Mouse (Mus musculus): ENCODE data around the gene Gm3776. TPM values are rescaled to one million over a fixed set of nuclear protein-coding genes. Genes with fewer than 3 reads are reported as not detected.
A peak's percentile ranks its signal among the peaks of the same experiment; 100 is the strongest.
"Not testable (repeated sequence)": the region's sequence is repeated elsewhere in the genome, so short reads cannot be mapped to it uniquely, and the experiment has no call there.

Gene Gm3776
- total and polyA plus RNA-seq, 3 experiments = not detected

GRCm38 (mm10) chr9:78293683-78294082 lies 36.8 kb downstream of the Gm3776 start:
- in situ Hi-C loops (cut with MboI; ENCODE audit: low pct_ligation_motif_present, low pct_unique_long_range_greater_than_20kb, low sequenced_read_pairs); H3K9ac ChIP-seq (ENCODE audit: insufficient read depth, low read depth); H3K4me1 ChIP-seq (ENCODE audit: control insufficient read depth in 1 of 2, insufficient read depth in 2 of 2); DNase-seq (ENCODE audit: extremely low read depth); H3K36me3 ChIP-seq (replicated peaks in 1 of 2; ENCODE audit: control insufficient read depth in 1 of 2, insufficient read depth in 1 of 2, low read length in 1 of 2); H3K27me3 ChIP-seq (replicated peaks); H3K27ac ChIP-seq (ENCODE audit: insufficient read depth, low read depth); H3K79me2 ChIP-seq (replicated peaks; ENCODE audit: control insufficient read depth, extremely low read depth, insufficient read depth, poor library complexity, severe bottlenecking); dilution Hi-C loops (cut with MboI; ENCODE audit: extremely low pct_ligation_motif_present, extremely low pct_unique_long_range_greater_than_20kb, low sequenced_read_pairs); H3K9me3 ChIP-seq (replicated peaks; ENCODE audit: low read length); H3K4me3 ChIP-seq (replicated peaks in 1 of 3; ENCODE audit: low read depth in 2 of 3, low read length in 2 of 3, poor library complexity in 1 of 3); H3K4me2 ChIP-seq (ENCODE audit: insufficient read depth, low read depth, poor library complexity, severe bottlenecking): not testable (repeated sequence)

GRCm38 (mm10) chr9:78294781-78295180 lies 37.9 kb downstream of the Gm3776 start:
- H3K4me1 ChIP-seq (ENCODE audit: control insufficient read depth in 1 of 2, insufficient read depth in 2 of 2); H3K27ac ChIP-seq (ENCODE audit: insufficient read depth, low read depth); dilution Hi-C loops (cut with MboI; ENCODE audit: extremely low pct_ligation_motif_present, extremely low pct_unique_long_range_greater_than_20kb, low sequenced_read_pairs); H3K4me3 ChIP-seq (replicated peaks in 1 of 3; ENCODE audit: low read depth in 2 of 3, low read length in 2 of 3, poor library complexity in 1 of 3); in situ Hi-C loops (cut with MboI; ENCODE audit: low pct_ligation_motif_present, low pct_unique_long_range_greater_than_20kb, low sequenced_read_pairs); H3K27me3 ChIP-seq (replicated peaks); H3K79me2 ChIP-seq (replicated peaks; ENCODE audit: control insufficient read depth, extremely low read depth, insufficient read depth, poor library complexity, severe bottlenecking); H3K9ac ChIP-seq (ENCODE audit: insufficient read depth, low read depth); H3K9me3 ChIP-seq (replicated peaks; ENCODE audit: low read length); H3K4me2 ChIP-seq (ENCODE audit: insufficient read depth, low read depth, poor library complexity, severe bottlenecking); DNase-seq (ENCODE audit: extremely low read depth); H3K36me3 ChIP-seq (replicated peaks in 1 of 2; ENCODE audit: control insufficient read depth in 1 of 2, insufficient read depth in 1 of 2, low read length in 1 of 2): not testable (repeated sequence)

- dilution Hi-C loops (cut with MboI; ENCODE audit: extremely low pct_ligation_motif_present, extremely low pct_unique_long_range_greater_than_20kb, low sequenced_read_pairs) = not testable (repeated sequence)
Observed at GRCm38 (mm10) chr9:78296089-78296488, 39.2 kb downstream of the Gm3776 start.

GRCm38 (mm10) chr9:78298232-78298631 lies 41.3 kb downstream of the Gm3776 start:
- Histone ChIP-seq H3K27ac (ENCODE audit: insufficient read depth, low read depth) (no peak overlapping the region), H3K9me3 (replicated peaks; ENCODE audit: low read length) (no peaks in the 10 kb centered on the region), H3K79me2 (replicated peaks; ENCODE audit: control insufficient read depth, extremely low read depth, insufficient read depth, poor library complexity, severe bottlenecking) (no peaks in the 10 kb centered on the region), H3K9ac (ENCODE audit: insufficient read depth, low read depth) (no peak overlapping the region), H3K36me3 (replicated peaks in 1 of 2; ENCODE audit: control insufficient read depth in 1 of 2, insufficient read depth in 1 of 2, low read length in 1 of 2) (no peaks in the 10 kb centered on the region), H3K4me2 (ENCODE audit: insufficient read depth, low read depth, poor library complexity, severe bottlenecking) (no peak overlapping the region), H3K4me3 (replicated peaks in 1 of 3; ENCODE audit: low read depth in 2 of 3, low read length in 2 of 3, poor library complexity in 1 of 3) (no peak overlapping the region), H3K4me1 (ENCODE audit: control insufficient read depth in 1 of 2, insufficient read depth in 2 of 2) (no peaks in the 10 kb centered on the region), H3K27me3 (replicated peaks) (peaks cover 2% of the 10 kb centered on the region)
- TF ChIP-seq MAX (IDR thresholded peaks at IDR 0.05; ENCODE audit: low read length) = no peak
- TF ChIP-seq ELF1 (IDR thresholded peaks at IDR 0.05; ENCODE audit: low read depth, low read length) = no peak
- TF ChIP-seq NELFE (IDR thresholded peaks at IDR 0.05; ENCODE audit: low read depth, low read length) = no peak
- no peak for TF ChIP-seq KAT2A (IDR thresholded peaks at IDR 0.05; ENCODE audit: insufficient replicate concordance, low read length)
- no peak for TF ChIP-seq ZKSCAN1 (IDR thresholded peaks at IDR 0.05; ENCODE audit: borderline replicate concordance, low read depth, low read length)
- TF ChIP-seq POLR2A (IDR thresholded peaks at IDR 0.05; ENCODE audit: low read depth, low read length) = no peak
- no peak for TF ChIP-seq ZC3H11A (IDR thresholded peaks at IDR 0.05; ENCODE audit: low read depth, low read length)
- TF ChIP-seq NRF1 (IDR thresholded peaks at IDR 0.05; ENCODE audit: low read depth, low read length) = no peak
- no peak for TF ChIP-seq MYC (IDR thresholded peaks at IDR 0.05; ENCODE audit: low read depth, low read length)
- no peak for TF ChIP-seq JUND (conservative IDR thresholded peaks at IDR 0.05; ENCODE audit: low read depth, low read length)
- no peak for TF ChIP-seq ZMIZ1 (IDR thresholded peaks at IDR 0.05; ENCODE audit: low read depth, low read length)
- no peak for TF ChIP-seq PAX5 (IDR thresholded peaks at IDR 0.05; ENCODE audit: low read length)
- no peak for TF ChIP-seq CTCF (conservative IDR thresholded peaks at IDR 0.05 in 1 of 2, IDR thresholded peaks at IDR 0.05 in 1 of 2; ENCODE audit: low read depth in 2 of 2, low read length in 2 of 2)
- TF ChIP-seq MXI1 (IDR thresholded peaks at IDR 0.05; ENCODE audit: low read depth, low read length) = no peak
- no peak for DNase-seq (ENCODE audit: extremely low read depth)
- in situ Hi-C loops (cut with MboI; ENCODE audit: low pct_ligation_motif_present, low pct_unique_long_range_greater_than_20kb, low sequenced_read_pairs) = no loop called here
- dilution Hi-C loops (cut with MboI; ENCODE audit: extremely low pct_ligation_motif_present, extremely low pct_unique_long_range_greater_than_20kb, low sequenced_read_pairs) = no loop called here

More at GRCm38 (mm10) chr9:78296089-78296488, 39.2 kb downstream of the Gm3776 start:
- in situ Hi-C loops (cut with MboI; ENCODE audit: low pct_ligation_motif_present, low pct_unique_long_range_greater_than_20kb, low sequenced_read_pairs); H3K79me2 ChIP-seq (replicated peaks; ENCODE audit: control insufficient read depth, extremely low read depth, insufficient read depth, poor library complexity, severe bottlenecking); H3K27ac ChIP-seq (ENCODE audit: insufficient read depth, low read depth); H3K4me3 ChIP-seq (replicated peaks in 1 of 3; ENCODE audit: low read depth in 2 of 3, low read length in 2 of 3, poor library complexity in 1 of 3); H3K36me3 ChIP-seq (replicated peaks in 1 of 2; ENCODE audit: control insufficient read depth in 1 of 2, insufficient read depth in 1 of 2, low read length in 1 of 2); H3K27me3 ChIP-seq (replicated peaks); H3K4me1 ChIP-seq (ENCODE audit: control insufficient read depth in 1 of 2, insufficient read depth in 2 of 2); H3K9ac ChIP-seq (ENCODE audit: insufficient read depth, low read depth); H3K9me3 ChIP-seq (replicated peaks; ENCODE audit: low read length): not testable (repeated sequence)
- peak; percentile 45 for DNase-seq (ENCODE audit: extremely low read depth)
- H3K4me2 ChIP-seq (ENCODE audit: insufficient read depth, low read depth, poor library complexity, severe bottlenecking) = peak overlapping the region; percentile 44; the same call in 1 of the 2 replicates
- TF ChIP-seq CTCF (conservative IDR thresholded peaks at IDR 0.05 in 1 of 2, IDR thresholded peaks at IDR 0.05 in 1 of 2; ENCODE audit: low read depth in 2 of 2, low read length in 2 of 2) = peak; percentile 67 to 71

- DNase-seq (ENCODE audit: extremely low read depth); dilution Hi-C loops (cut with MboI; ENCODE audit: extremely low pct_ligation_motif_present, extremely low pct_unique_long_range_greater_than_20kb, low sequenced_read_pairs); H3K4me3 ChIP-seq (replicated peaks in 1 of 3; ENCODE audit: low read depth in 2 of 3, low read length in 2 of 3, poor library complexity in 1 of 3); H3K79me2 ChIP-seq (replicated peaks; ENCODE audit: control insufficient read depth, extremely low read depth, insufficient read depth, poor library complexity, severe bottlenecking); H3K9me3 ChIP-seq (replicated peaks; ENCODE audit: low read length); H3K27ac ChIP-seq (ENCODE audit: insufficient read depth, low read depth); H3K9ac ChIP-seq (ENCODE audit: insufficient read depth, low read depth); H3K4me2 ChIP-seq (ENCODE audit: insufficient read depth, low read depth, poor library complexity, severe bottlenecking); H3K36me3 ChIP-seq (replicated peaks in 1 of 2; ENCODE audit: control insufficient read depth in 1 of 2, insufficient read depth in 1 of 2, low read length in 1 of 2); in situ Hi-C loops (cut with MboI; ENCODE audit: low pct_ligation_motif_present, low pct_unique_long_range_greater_than_20kb, low sequenced_read_pairs); H3K27me3 ChIP-seq (replicated peaks); H3K4me1 ChIP-seq (ENCODE audit: control insufficient read depth in 1 of 2, insufficient read depth in 2 of 2): not testable (repeated sequence)
Observed at GRCm38 (mm10) chr9:78299143-78299542, 42.2 kb downstream of the Gm3776 start.
